Mouse (Mus musculus): ENCODE data around the gene Echdc2. TPM values are rescaled to one million over a fixed set of nuclear protein-coding genes. Genes with fewer than 3 reads are reported as not detected.

The Echdc2 gene
- not detected for total RNA-seq (2023)

DNA sequence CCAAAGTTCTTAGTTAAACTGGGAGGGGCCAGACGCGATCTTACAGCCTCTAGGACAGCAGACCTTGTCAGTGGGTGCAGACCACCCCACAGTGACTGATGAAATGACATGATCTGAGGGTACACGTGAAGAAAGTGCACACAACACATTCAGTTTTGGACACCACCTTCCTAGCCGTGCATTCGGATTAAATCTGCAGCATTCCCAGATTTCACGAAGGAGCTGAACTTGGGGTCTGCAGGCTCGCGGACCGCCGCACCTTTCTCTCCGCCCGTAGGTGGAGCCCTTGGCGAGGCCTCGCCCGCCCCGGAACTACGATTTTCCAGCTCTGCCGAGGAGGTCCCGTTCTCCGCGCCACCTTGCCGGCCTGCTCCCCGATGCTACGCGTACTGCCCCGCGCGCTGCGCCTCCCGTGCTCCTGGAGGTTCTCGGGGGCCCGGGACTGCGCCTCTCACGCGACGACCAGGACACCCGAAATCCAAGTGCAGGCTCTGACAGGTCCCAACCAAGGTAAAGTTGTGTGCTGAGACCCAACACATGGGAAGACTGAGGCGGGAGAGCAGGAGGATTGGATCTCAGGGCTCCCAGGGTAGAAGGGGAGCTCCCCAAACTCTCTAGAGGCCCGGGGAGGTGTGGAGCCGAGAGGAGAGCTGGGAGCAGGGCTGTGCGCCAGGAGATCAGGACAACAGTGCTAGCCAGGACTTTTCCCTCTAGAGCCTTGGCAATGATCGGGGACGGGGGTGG, at the start of gene Echdc2:
TSS of gene Echdc2 (plus strand) at position 286 of the 744 bp plus-strand sequence.

DNA sequence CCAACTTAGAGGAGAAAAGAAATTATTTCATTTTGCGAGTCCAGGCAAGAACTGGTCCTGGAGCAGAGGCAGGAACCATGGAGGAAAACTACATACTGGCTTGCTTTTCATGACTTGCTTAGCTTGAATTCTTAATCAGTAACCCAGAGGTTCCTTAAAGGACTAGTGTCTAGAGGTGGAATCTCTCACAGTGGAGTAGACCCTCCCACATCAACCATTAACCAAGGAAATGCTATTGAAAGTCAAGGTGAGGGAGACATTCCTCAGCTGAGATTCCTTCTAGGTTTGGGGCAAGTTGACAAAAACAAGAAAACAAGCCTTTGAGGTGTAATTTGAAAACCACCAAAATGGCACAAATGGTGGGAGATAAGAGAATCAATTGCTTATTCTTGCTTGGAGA, 20.4 kb upstream of the Echdc2 start, which contains the start of gene Scp2:
TSS of gene Scp2 (minus strand) at position 119 of the 400 bp plus-strand sequence.

DNA sequence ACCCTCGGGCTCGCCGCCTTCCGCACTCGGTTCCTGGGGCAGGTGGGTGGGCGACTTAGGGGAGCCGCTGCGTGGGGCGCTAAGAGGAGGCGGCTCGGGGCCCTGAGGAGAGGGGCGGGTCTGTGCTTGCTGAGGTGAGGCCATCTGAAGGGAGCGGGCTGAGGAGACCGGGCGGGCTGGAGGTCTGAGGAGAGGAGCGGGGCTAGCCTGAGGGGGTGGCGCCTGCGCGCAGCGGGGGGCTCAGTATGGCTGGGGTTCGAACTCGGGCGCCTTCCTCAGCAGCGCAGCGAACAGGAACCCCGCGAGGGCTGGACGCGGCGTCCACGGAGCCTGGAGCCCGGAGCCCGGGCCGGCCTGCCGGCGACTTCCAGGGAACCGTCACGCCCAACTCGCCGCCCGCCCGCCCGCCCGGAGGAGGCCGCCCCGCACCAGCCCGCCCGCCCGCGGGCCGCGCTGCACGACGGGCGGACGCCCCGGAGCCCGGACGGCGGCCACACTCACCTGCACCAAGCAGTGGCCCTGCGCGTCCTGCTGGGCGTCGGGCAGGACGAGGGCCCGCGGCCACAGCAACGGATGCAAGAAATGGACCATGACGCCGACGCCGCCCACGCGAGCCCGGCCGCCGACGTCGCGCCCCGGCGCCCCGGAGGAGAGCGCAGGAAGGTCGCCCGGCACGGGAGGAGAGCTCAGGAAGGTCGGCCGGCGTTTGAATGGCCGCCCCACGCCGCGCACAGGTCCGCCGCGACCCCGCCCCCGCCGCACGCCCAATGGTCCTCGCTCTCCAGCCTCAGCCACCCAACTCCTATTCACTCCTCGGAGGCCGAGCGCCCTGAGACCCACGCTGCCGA, 52.3 kb downstream of the Echdc2 start, which contains the start of gene Zyg11a:
TSS of gene Zyg11a (minus strand) at position 717 of the 848 bp plus-strand sequence.

Other genes with a start within 250 kb of the Echdc2 start
- gene Cpt2, start 241.8 kb upstream of the Echdc2 start, total RNA-seq (2023) = 10 to 100 TPM; 12.6 to 16.6 TPM
- gene Slc1a7, start 197.1 kb upstream of the Echdc2 start, total RNA-seq (2023) = not detected
- under 1 TPM in 1 of 2 experiments, not detected in 1; 0.09 TPM for gene Podn, start 69.0 kb upstream of the Echdc2 start, total RNA-seq (2023)
- 100 to 1,000 TPM; 178 to 183 TPM for gene Scp2, start 20.4 kb upstream of the Echdc2 start, total RNA-seq (2023)
- gene Zyg11a, start 52.6 kb downstream of the Echdc2 start, total RNA-seq (2023) = not detected
- 10 to 100 TPM; 27.7 to 32.9 TPM for gene Zyg11b, start 135.7 kb downstream of the Echdc2 start, total RNA-seq (2023)
- 1 to 10 TPM; 2.4 to 4.9 TPM for gene Coa7, start 162.7 kb downstream of the Echdc2 start, total RNA-seq (2023)
- gene Shisal2a, start 217.9 kb downstream of the Echdc2 start, total RNA-seq (2023) = not detected
- gene Gpx7, start 241.5 kb downstream of the Echdc2 start, total RNA-seq (2023) = under 1 TPM in 1 of 2 experiments, not detected in 1; 0.62 TPM